Mouse (Mus musculus) cerebellum, adult (tissue): ENCODE measurements around the gene Slc29a2.
"Not testable (repeated sequence)": the region's sequence is repeated elsewhere in the genome, so short reads cannot be mapped to it uniquely, and the experiment has no call there.

Source experiments
- ATAC-seq: cut with Nextera tagmentation; 2 replicates; pipeline ENCODE4 v1.9.2; 2017; ENCODE audit warnings: mild to moderate bottlenecking, moderate library complexity, mixed read lengths; ENCODE audit not compliant: insufficient number of reproducible peaks, low FRiP score, low TSS enrichment

The Slc29a2 gene

GRCm38 (mm10) chr19:5023621-5024479, at the start of gene Slc29a2:
TSS of gene Slc29a2 (plus strand) at chr19:5023860.
- peak; percentile 92 for ATAC-seq

- no peak; the same call in 1 of the 2 replicates for ATAC-seq
Measured at GRCm38 (mm10) chr19:4981767-4982166, 41.9 kb upstream of the Slc29a2 start.

GRCm38 (mm10) chr19:4989013-4989412, 34.6 kb upstream of the Slc29a2 start:
- no peak for ATAC-seq

GRCm38 (mm10) chr19:4989434-4990255, 34.0 kb upstream of the Slc29a2 start:
- ATAC-seq = peak; percentile 60; the same call in 1 of the 2 replicates

GRCm38 (mm10) chr19:4990256-4990625, 33.4 kb upstream of the Slc29a2 start, which contains the start of gene Npas4:
TSS of gene Npas4 (minus strand) at chr19:4990316.
- ATAC-seq = no peak

GRCm38 (mm10) chr19:4990716-4991115, 32.9 kb upstream of the Slc29a2 start:
- ATAC-seq = no peak

- no peak for ATAC-seq
Measured at GRCm38 (mm10) chr19:4992371-4992770, 31.3 kb upstream of the Slc29a2 start.

GRCm38 (mm10) chr19:4992904-4993303, 30.8 kb upstream of the Slc29a2 start:
- peak; percentile 78; the same call in 1 of the 2 replicates for ATAC-seq

GRCm38 (mm10) chr19:4994043-4994442, 29.6 kb upstream of the Slc29a2 start:
- no peak for ATAC-seq

GRCm38 (mm10) chr19:4999445-5000140, 24.1 kb upstream of the Slc29a2 start:
- ATAC-seq = no peak

GRCm38 (mm10) chr19:5001666-5002406, 21.8 kb upstream of the Slc29a2 start:
- ATAC-seq = peak; percentile 83

- ATAC-seq = not testable (repeated sequence)
Measured at GRCm38 (mm10) chr19:5003644-5004043, 20.0 kb upstream of the Slc29a2 start.

GRCm38 (mm10) chr19:5004925-5005324, 18.7 kb upstream of the Slc29a2 start:
- no peak for ATAC-seq

- ATAC-seq = no peak
Measured at GRCm38 (mm10) chr19:5013138-5013537, 10.5 kb upstream of the Slc29a2 start.

GRCm38 (mm10) chr19:5014961-5015398, 8.7 kb upstream of the Slc29a2 start:
- no peak for ATAC-seq

- ATAC-seq = no peak
Measured at GRCm38 (mm10) chr19:5016221-5016742, 7.4 kb upstream of the Slc29a2 start.

GRCm38 (mm10) chr19:5016782-5017181, 6.9 kb upstream of the Slc29a2 start:
- no peak; the same call in 1 of the 2 replicates for ATAC-seq

GRCm38 (mm10) chr19:5017611-5018010, 6.0 kb upstream of the Slc29a2 start:
- no peak for ATAC-seq

GRCm38 (mm10) chr19:5018191-5018590, 5.5 kb upstream of the Slc29a2 start:
- no peak for ATAC-seq
